Mouse (Mus musculus) cerebellum, postnatal 14 days (tissue): ENCODE results near the gene Krtcap3.
A peak's percentile ranks its signal among the peaks of the same experiment; 100 is the strongest.
"Not testable (repeated sequence)": the region's sequence is repeated elsewhere in the genome, so short reads cannot be mapped to it uniquely, and the experiment has no call there.

Experiments
- DNase-seq, 2 experiments: peaks; one replicate each; pipeline ENCODE4 v3.0.0; 2021; ENCODE audit warnings: mixed read lengths in 2 of 2

The Krtcap3 gene

DNA sequence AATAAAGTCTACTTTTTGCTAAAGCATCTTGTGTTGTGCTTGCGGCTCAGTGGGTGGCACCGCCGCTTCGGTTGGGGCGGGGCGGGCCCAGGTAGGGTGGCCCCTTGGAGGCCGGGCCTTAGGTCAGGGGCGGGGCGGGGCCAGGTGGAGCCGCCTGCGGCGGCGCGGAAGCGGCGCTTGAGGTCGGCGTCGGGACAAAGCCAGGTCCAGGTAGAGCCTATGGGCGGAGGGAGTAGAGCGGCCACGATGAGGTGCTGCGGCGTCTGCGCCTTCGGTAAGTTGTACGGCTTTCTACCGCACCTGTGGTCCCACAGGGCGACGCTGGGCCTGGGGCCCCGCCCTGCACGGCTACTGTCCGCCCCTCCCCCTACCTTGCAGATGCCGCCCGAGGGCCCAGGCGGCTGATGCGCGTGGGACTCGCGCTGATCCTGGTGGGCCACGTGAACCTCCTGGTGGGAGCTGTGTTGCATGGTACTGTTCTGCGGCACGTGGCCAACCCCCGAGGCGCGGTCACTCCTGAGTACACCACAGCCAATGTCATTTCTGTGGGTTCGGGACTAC, at the start of gene Krtcap3:
TSS of gene Krtcap3 (plus strand) at position 151 of the 561 bp plus-strand sequence.
- peak; percentile 34 to 44 for DNase-seq

DNA sequence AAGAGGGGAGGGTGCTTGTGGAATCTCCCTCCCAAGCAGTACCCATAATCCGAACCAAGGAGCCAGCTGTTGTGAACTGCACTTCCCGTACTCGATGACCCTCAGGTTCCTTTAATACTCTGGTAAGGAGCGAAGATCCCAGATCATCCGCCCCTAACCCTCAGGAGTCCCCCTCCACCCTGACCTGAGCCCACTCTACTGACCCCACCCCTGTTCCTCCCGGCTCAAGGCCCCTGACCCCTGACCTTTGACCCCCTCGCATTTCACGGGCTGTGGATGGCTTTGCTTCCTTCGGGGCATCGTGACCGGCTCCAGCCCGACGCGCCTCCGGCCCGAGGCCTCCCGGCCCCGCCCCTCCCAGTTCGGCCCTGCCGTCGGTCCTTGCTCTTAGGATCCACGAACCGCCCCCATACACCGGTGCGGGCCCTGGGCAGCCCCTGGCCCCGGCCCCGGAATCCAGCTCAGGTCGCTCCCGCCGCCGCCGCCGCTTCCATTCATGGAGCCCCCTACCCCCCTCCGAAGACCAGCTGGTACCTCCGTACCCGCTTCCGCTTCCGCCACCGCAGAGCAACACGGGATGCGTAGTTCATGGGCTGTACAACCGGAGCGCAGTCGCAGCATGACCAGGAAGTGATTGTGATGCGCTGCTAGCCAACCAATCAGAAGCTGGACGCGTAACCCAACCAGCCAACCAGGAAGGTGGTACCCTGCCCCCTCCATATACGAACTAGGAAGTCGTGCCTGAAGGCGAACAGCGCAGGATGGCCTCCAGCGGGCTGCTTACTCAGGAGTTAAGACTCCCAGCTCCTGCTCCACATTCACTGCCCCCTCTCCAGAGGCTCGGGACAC, 49.5 kb upstream of the Krtcap3 start, which contains the start of gene Zfp513:
TSS of gene Zfp513 (minus strand) at position 562 of the 849 bp plus-strand sequence.
- peak; percentile 95 to 96 for DNase-seq

DNA sequence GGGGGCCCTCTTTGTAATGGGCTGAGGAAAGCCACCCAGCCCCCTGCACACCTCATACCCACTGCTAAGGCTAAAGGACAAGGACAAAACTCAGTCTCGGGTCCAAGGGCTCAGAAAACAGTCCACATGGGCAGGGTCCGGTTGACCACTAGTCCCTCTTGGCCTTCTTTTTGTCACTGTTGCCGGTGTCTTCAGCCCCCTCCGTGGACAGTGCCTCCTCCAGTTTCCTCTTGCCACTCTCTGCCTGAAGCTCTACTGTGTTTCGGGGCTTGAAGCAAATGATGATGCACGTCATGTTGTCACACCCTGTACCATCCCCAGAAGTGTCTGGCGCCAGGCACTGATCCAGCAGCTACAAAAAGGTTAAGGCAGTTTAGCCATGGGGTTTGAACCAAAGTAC, 48.6 kb upstream of the Krtcap3 start:
- DNase-seq: no peak

DNA sequence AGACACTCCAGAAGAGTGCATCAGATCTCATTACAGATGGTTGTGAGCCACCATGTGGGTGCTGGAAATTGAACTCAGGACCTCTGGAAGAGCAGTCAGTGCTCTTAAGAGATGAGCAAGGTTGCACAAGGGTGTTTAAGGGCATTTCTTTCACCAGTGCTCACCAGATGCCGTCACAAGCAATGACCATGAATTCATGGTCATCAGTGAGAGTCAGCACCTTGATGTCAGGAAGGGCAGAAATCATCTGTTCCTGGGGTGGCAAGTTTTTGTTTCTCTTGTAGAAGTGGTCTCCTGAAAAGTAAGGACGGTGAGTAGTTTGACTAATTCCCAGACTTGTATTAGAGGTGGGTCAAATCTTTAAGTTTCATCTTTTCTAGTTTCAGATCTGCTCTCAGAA, 47.6 kb upstream of the Krtcap3 start:
- DNase-seq: no peak

DNA sequence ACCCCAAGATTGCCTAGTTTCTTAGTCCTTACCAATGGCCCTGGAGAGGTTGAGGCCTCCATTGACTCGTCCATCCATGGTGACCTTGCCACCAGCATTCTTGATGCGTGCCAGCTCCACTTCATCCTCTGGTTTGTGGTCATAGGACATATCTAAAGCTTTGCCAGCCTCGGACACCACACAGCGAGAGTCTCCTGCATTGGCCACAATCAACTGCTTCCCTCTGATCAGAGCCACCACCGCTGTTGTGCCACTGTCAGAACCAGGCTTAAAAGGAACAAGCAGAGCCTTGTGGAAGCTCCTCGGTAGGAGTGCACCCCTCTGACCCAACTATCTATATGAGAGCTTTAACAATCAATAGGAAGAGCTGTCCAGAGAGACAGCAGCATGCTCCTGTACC, 47.1 kb upstream of the Krtcap3 start:
- DNase-seq: no peak

DNA sequence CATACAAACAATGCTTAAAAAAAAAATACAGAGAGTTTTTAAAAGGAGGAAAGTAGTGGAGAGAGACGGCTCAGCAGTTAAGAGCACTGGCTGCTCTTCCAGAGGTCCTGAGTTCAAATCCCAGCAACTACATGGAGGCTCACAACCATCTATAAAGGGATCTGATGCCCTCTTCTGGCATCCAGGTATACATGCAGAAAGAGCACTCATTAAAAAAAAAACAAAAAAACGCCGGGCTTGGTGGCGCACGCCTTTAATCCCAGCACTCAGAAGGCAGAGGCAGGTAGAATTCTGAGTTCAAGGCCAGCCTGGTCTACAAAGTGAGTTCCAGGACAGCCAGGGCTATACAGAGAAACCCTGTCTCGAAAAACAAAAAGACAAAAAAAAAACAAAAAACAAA, 34.9 kb upstream of the Krtcap3 start:
- not testable (repeated sequence) for DNase-seq

DNA sequence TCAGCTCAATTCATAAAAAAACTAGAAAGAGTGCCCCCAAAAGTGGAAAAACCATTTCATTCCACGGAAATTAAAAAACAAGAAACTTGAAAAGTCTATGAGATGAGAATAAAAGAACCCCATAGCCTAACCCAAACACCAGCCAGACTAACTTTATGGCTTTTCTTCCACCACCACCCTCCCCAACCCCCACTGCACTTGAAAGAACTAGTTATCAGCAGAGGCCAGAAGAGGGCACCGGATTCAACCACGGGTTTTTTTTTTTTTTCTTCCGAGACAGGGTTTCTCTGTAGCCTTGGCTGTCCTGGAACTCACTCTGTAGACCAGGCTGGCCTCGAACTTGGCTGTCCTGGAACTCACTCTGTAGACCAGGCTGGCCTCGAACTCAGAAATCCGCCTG, 33.2 kb upstream of the Krtcap3 start:
- no peak for DNase-seq

DNA sequence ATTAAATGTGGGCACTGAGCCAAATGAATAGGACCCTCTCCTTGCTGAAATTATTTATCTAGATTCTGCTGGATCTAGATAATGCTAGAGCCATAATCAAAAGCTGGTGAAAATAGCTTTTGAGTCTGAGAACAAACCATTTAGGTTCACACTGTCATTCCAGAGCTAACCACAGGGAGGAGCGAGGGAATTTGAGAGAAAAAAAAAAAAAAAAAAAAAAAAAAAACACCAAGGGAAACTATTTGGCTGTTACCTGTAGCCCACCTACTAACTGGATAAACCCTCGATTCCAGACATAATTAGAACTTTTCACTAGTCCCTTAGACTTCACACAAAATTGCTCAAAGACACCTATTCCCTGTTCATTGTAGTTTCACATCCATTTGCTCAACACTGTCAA, 32.4 kb upstream of the Krtcap3 start:
- peak in 1 of 2 experiments; percentile 55 for DNase-seq

DNA sequence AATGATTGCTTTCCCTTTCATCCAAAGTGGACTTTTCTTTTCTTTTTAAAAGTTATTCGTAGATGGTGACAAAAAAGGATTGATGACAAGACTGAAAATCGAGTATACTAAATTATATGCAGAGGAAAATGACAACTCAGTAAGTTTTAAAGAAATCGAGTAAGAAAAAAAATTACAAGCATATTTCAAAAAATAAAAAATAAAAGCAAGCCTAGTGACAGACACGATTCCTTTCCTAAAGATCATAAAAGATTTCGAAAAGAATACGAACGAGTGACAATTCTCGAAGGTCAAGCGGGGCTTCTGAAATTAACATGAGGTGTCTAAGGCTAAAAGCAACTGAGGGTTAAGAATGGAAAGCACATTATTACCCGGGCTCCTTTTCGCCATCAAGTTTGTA, 32.0 kb upstream of the Krtcap3 start:
- no peak for DNase-seq

DNA sequence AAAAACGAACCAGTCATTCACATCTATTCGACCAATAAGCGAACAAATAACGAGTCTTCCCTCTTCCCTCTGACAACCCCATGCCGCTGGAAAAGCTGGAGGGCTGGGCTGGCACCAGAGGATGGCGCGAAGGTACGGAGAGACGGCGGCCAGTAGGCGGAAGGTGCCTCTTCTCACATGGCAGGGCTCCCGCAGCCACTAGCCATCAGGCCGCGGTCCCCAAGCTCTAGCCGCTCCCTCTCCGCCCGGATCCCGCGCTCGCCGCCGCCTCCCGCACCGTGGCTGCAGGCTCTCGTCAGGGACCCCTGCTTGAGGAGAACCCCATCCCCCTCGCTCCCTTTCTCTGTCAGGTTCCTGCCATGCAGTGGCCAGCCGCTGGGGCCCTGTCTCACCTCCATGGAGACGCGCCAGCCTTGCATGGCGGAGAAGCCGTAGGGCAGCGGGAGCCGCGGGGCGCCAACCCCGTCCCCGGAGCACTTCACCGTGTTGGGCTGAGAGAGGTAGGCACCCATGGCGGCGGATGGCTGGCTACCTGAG, 31.5 kb upstream of the Krtcap3 start:
- DNase-seq: peak in 1 of 2 experiments; percentile 79

DNA sequence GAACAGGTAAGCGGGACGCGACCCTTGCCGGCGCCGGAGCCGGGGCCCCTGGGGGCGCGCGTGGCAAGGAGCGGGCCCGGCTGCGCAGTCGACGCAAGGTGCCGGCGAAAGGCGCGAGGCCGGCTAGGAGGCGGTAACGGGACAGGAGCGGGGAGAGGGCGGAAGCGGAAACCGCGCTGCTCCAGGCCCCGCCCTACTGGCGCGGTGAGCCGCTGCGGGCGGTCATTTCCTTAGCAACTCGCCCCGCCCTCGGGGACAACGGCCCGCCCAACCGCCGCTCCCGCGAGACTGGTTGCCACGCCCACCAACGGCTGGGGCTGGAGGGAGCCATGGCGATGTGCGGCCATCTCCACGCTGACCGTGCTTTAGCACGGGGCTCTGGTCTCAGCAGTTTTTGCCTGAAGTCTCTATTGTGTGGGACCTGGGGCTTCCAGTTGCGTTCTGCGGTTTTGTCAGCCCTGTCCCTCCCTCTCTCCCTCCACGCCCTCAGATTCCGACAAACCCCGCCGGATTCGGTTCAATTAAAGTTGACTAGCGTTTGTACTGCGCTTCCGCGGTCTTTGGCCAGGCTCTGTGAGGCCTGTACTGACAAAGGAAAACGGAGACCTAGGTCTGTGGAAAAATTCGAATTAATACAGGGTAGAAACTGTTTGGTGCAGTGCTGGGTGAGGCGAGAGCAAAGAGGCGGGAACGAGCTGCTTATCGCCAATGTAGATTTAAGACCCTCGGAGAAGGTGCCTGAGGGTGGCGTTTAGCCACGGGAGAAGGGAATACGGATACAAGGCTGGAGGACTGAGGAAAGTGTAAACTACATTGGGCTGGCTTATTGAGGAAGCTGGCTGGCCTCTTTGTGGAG, 30.8 kb upstream of the Krtcap3 start, which contains the start of gene Ppm1g:
TSS of gene Ppm1g (minus strand) at position 240 of the 856 bp plus-strand sequence.
- peak; percentile 98 to 99 for DNase-seq

DNA sequence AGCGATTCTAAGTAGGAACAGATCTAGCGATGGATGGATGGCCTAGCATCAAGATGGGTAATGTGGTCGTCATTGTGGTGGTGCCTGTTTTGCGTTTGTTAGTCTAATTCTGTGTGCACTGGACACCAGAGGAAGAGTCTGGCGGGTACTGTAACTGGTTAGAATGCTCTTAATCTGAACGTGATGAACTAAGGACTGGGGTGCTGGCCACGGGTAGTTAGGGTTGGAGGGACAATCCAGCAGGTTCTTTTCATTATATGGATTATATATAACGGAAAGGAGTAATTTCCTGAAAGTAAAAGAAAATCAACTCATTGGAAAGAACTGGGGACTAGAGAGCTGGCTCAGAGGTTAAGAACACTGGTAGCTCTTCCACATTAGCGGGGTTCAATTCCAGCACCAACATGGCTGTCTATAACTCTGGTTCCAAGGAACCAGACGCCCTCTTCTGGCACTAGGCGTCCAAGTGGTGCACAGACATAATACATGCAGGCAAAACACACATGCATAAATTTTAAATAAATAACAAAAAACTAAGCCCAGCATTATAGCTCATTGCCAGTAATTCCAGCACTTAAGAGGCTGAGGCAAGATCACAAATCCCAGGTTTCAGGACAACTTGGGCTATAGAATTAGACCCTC, 30.1 kb upstream of the Krtcap3 start:
- DNase-seq: peak; percentile 48 to 59

DNA sequence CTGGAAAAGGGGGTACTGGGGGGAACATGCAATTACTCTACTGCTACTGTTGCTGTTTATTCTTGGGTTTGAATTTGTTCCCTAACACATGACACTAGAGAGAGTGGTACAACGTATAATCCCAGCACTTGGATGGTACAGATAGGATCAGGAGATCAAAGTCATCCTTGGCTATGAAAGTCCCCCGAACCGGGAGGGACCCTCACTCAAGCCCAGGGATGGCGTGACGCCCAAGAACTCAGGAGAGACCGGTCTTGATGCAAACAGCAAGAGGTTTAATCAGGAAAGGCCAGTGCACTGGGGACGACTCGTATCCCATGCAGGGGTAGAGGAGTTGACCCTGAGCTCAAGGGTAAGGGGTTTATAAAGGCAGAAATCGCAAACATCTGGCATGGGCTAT, 28.8 kb upstream of the Krtcap3 start:
- DNase-seq: peak in 1 of 2 experiments; percentile 26

DNA sequence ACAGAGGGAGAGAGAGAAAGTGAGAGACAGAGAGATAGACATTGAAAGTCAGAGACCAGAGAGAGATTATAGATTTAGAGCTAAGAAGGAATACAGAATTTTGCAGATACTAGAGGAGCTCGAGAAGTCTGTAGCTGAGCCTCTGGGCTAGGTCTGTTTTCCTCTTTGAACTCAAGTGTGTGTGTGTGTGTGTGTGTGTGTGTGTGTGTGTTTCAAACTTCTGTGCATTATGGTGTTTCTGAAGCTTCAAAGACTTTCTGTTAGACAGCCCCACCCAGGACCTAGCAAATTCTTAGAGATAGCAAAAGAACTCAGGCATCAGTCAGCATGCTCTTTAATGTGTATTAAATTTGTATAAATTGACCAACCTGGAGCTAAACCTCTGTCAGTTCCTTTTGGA, 24.9 kb upstream of the Krtcap3 start:
- DNase-seq: no peak

DNA sequence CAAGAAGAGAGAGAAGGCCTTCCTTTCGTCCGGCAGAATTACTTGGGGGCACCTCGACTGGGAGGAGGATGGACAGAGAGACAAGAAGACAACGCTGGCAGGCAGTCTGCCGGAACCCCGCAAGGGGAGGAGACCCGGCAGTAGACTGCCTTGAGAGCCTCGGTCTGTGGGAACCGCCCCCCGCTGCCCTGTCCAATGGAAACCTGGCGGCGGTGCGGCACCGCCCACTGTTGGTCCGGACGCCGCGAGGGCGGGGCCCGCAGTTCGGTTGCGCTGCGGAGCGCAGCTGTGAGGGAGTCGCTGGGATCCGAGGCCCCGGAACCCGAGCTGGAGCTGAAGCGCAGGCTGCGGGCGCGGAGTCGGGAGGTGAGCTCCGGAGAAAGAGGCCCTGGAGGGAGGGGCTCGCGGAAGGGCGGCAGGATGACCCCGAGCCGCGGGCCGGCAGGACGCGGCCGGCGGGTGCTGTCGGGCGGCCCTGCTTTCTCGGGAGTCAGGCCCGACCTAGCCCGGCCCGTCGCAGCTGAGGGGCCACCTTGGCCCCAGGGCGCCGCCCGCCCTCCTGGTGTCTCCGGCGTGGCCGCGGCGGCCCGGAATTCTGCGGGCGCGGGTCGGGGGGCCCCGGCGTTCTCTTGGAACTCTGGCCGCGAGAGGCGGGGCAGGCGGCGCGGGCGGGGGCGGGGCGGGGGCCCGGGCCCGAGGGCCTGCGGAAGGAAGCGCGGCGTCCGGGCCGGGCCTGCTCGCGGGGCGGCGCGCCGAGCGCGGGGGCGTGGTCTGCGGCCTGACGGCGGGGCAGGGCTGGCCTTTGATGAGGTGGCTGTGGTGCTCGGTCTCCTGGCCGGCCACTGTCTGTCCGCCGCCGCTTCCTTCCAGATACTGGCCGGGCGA, 10.6 kb upstream of the Krtcap3 start, which contains the start of the genes Nrbp1 and Gm9970:
TSS of gene Nrbp1 (plus strand) at position 228 of the 885 bp plus-strand sequence.
TSS of gene Gm9970 (minus strand) at position 596 of the 885 bp plus-strand sequence.
- DNase-seq: peak; percentile 98

DNA sequence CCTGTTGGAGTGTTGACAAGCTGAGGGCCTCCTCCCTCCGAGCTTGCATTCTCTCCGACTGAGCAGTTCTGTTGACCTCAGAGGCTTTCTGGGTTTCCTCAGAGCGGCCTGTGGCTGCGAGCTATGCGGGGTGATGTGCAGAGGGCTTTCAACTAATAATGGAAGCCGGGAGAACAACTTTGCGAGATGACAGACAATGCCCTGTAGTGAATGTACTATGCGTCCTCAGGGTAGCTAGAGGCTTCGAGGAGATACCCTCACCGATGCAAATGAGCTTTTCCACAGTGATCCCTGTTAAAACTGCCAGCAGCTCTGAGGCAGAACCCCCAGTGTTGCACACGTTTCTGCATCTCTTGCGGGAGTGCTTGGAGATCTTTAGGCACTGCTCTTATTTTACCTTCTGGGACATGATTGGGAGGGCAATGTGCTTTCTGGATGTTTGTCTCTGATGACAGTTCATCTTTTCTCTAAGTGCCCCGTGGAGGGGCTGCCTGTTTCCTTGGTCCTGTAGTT, 9.9 kb upstream of the Krtcap3 start:
- no peak for DNase-seq

DNA sequence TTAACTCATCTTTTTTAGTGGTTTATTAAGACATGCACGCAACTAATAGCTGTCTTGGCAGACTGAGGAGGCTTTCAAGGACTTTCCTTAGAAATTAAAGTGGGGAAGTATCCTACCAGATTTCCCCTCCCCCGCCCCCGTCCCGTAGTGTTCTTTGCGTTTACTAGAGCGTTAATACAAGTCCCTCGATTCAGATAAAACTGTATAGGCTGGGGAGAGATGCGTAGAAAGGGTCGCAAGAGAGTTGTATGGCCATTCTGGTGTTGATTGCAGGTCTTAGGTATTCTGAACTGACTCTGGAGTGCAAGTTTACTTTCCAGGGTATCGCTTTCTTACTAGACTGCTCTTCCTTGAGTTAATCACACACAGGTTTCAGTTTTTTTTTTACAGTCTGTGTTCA, 9.3 kb upstream of the Krtcap3 start:
- no peak for DNase-seq

DNA sequence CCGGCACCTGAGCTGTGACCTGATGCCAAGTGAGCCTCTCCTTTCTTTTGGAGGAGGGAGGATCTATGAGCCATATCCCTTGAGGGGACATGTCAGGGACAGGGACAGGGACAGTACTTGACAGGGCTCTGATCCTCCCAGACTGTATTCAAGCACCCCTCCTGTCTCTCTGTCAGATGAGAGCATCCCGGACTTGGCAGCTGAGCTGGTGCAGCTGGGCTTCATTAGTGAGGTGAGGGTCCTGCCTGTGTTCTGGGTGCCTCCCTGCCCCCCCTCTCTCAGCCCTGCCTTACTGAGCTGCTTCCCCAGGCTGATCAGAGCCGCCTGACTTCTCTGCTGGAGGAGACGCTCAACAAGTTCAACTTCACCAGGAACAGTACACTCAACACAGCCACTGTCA, 775 bp upstream of the Krtcap3 start:
- DNase-seq: no peak

DNA sequence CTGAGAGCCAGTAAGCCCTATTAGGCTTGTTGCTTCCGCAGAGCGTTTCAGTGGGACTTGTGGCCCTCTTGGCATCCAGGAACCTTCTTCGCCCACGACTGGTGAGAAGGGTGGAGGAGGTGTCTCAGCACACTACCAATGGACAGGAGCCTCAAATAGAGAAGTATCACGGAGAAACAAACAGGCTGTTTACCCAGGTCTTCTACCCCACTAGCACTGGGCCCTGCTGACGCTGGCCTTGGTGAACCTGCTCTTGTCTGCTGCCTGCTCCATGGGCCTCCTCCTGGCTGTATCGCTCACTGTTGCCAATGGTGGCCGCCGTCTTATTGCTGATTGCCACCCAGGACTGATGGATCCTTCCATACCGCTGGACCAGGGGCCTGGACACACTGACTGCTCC, 660 bp downstream of the Krtcap3 start:
- no peak for DNase-seq

DNA sequence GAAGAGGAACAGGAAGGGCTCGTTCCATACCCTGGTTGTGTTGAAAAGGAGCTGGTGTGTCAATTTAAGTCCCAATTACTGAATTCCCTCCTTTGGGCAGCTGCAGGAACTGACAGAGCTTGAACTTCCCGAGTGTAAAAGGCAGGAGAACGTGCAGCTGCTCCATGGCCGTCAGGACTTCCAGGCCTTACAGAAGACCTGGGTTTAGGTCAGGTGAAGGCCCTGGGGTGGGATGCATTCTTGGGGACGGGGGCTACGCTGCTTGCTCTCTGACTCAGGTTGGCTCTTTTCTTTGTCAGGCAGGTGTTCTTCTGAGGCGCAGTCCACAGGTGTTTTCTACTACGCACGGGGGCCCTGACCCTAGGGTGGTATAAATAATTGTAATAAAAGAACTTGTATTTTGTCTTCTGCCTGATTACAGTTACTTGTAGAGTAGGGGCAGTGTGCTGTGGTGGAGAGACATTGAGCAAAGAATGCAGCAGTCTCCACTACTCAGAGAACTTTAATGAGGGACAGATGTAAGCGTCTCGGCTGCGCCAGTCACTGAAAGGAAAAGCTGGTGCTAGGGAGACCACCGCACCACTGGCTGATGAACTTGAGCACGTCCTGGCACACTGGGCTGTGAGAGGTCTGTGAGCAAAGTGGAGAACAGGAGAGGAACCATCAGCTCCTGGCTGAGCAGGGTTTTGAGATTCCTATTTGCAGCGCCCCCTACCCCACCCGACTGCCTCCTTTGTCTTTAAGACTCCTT, 1.5 kb downstream of the Krtcap3 start:
- no peak for DNase-seq
